In genomic region chr15:79950250-79951025, GRCm38 (mm10) we compare ENCODE assay signal across 7 mouse cellular contexts. TPM values are rescaled to one million over a fixed set of nuclear protein-coding genes. Genes with fewer than 3 reads are reported as not detected.
DNase-seq lines count a peak whose midpoint lies in the region; TF ChIP-seq lines count a peak whose summit lies in the region.

No protein-coding gene starts in this region.

- peak; percentile 39 to 75 (median 71); a peak in 5 of 6 replicates for TF ChIP-seq CTCF in MEL (IDR thresholded peaks at IDR 0.05 in 2 of 3, conservative IDR thresholded peaks at IDR 0.05 in 1 of 3; ENCODE audit: control insufficient read depth in 1 of 3, insufficient read depth in 1 of 3, low read depth in 2 of 3, low read length in 3 of 3, poor library complexity in 1 of 3, severe bottlenecking in 1 of 3)
- peak; percentile 64; the same call in 1 of the 2 replicates for TF ChIP-seq CTCF in bone marrow, adult 2 months (IDR thresholded peaks at IDR 0.05; ENCODE audit: control insufficient read depth, insufficient read depth, low read length)
- peak; percentile 72; the same call in 1 of the 2 replicates for TF ChIP-seq CTCF in spleen, adult 2 months (IDR thresholded peaks at IDR 0.05; ENCODE audit: extremely low read depth, insufficient read depth, insufficient read length, insufficient replicate concordance)

- peak overlapping the region; percentile 43 for H3K9ac ChIP-seq in MEL (ENCODE audit: control insufficient read depth, low read depth, low read length, poor library complexity, severe bottlenecking)

- peak; percentile 64 for DNase-seq in MEL (ENCODE audit: low read depth, low spot score)
- peak; percentile 78 for DNase-seq in forebrain, embryonic 10.5 days (ENCODE audit: extremely low spot score, low spot score)
- peak; percentile 74 for DNase-seq in heart, postnatal 4 days
- peak; percentile 48 for DNase-seq in left cerebral cortex, postnatal 4 days
- peak; percentile 90 for DNase-seq in mesoderm, embryonic 11.5 days (ENCODE audit: low read depth, low spot score)
- peak in 1 of 2 experiments; percentile 72 for DNase-seq in spleen, adult 2 months (ENCODE audit: low read depth in 1 of 2, low spot score in 2 of 2)

- TF ChIP-seq RAD21 in MEL (IDR thresholded peaks at IDR 0.05; ENCODE audit: low read depth, low read length) = peak; percentile 51

- intact Hi-C loops in left cerebral cortex, postnatal 4 days (cut with DNase I) = no loop called here

- 6% methylated on average over 24 of the region's 24 CpGs for WGBS in bone marrow, adult 2 months
- 4% methylated on average over 24 of the region's 24 CpGs for WGBS in forebrain, embryonic 10.5 days
- WGBS in spleen, adult 2 months = 5% methylated on average over 24 of the region's 24 CpGs

- no peaks in the 10 kb centered on the region for H3K36me3 ChIP-seq in MEL (ENCODE audit: control insufficient read depth in 1 of 2, insufficient read depth in 2 of 2, low read length in 2 of 2)
- no peaks in the 10 kb centered on the region for H3K36me3 ChIP-seq in forebrain, embryonic 10.5 days (replicated peaks)
- H3K36me3 ChIP-seq in spleen, adult 2 months (ENCODE audit: control insufficient read depth, insufficient read depth, low read length) = no peaks in the 10 kb centered on the region

- H3K79me2 ChIP-seq in MEL (ENCODE audit: control insufficient read depth, insufficient read depth, low read length, poor library complexity) = no peaks in the 10 kb centered on the region

- no peak for TF ChIP-seq EP300 in MEL (IDR thresholded peaks at IDR 0.05; ENCODE audit: low read depth in 1 of 2, low read length in 2 of 2)

- peak overlapping the region in 1 of 2 experiments; percentile 36; a peak in 2 of 4 replicates for H3K4me3 ChIP-seq in MEL (ENCODE audit: control insufficient read depth in 1 of 2, insufficient read depth in 1 of 2, low read depth in 2 of 2, low read length in 2 of 2)
- H3K4me3 ChIP-seq in bone marrow, adult 2 months (replicated peaks; ENCODE audit: control insufficient read depth, low read depth, low read length) = no peak overlapping the region
- H3K4me3 ChIP-seq in forebrain, embryonic 10.5 days = peak overlapping the region; percentile 46
- peak overlapping the region; percentile 45 for H3K4me3 ChIP-seq in spleen, adult 2 months (ENCODE audit: extremely low read depth, insufficient read depth, insufficient read length)

- H3K27ac ChIP-seq in MEL (ENCODE audit: control insufficient read depth, low read depth, low read length) = no peak overlapping the region
- no peak overlapping the region; the same call in 1 of the 2 replicates for H3K27ac ChIP-seq in bone marrow, adult 2 months (ENCODE audit: control insufficient read depth, insufficient read depth, low read depth, low read length, poor library complexity)
- peak overlapping the region; percentile 82 for H3K27ac ChIP-seq in forebrain, embryonic 10.5 days
- peak overlapping the region; percentile 44 for H3K27ac ChIP-seq in spleen, adult 2 months (ENCODE audit: insufficient read depth, low read length)

- no peaks in the 10 kb centered on the region for H3K9me3 ChIP-seq in MEL (replicated peaks; ENCODE audit: insufficient read depth, low read length)
- no peaks in the 10 kb centered on the region for H3K9me3 ChIP-seq in forebrain, embryonic 10.5 days

- TF ChIP-seq POLR2A in MEL (IDR thresholded peaks at IDR 0.05; ENCODE audit: control insufficient read depth in 1 of 2, insufficient read depth in 1 of 2, low read depth in 1 of 2, low read length in 2 of 2, poor library complexity in 1 of 2) = no peak
- no peak for TF ChIP-seq POLR2A in bone marrow, adult 2 months (IDR thresholded peaks at IDR 0.05; ENCODE audit: borderline replicate concordance, control insufficient read depth, low read depth, low read length)
- no peak for TF ChIP-seq POLR2A in spleen, adult 2 months (IDR thresholded peaks at IDR 0.05; ENCODE audit: low read depth, low read length)

- H3K27me3 ChIP-seq in MEL (ENCODE audit: control insufficient read depth in 1 of 2, insufficient read depth in 2 of 2, low read length in 2 of 2) = no peaks in the 10 kb centered on the region
- H3K27me3 ChIP-seq in forebrain, embryonic 10.5 days (ENCODE audit: poor library complexity, severe bottlenecking) = 0 out of 2 replicates have a peak, but pooled peaks cover 18% of the 10 kb centered on the region
- H3K27me3 ChIP-seq in spleen, adult 2 months (ENCODE audit: control insufficient read depth, insufficient read depth, low read length) = no peaks in the 10 kb centered on the region

- no peaks in the 10 kb centered on the region for H3K4me1 ChIP-seq in MEL (ENCODE audit: control insufficient read depth in 1 of 2, insufficient read depth in 2 of 2, low read length in 2 of 2)
- H3K4me1 ChIP-seq in bone marrow, adult 2 months (ENCODE audit: control insufficient read depth, insufficient read depth, low read length) = no peaks in the 10 kb centered on the region
- peaks cover 51% of the 10 kb centered on the region for H3K4me1 ChIP-seq in forebrain, embryonic 10.5 days
- H3K4me1 ChIP-seq in spleen, adult 2 months (ENCODE audit: control insufficient read depth, insufficient read depth, insufficient read length) = peaks cover 9% of the 10 kb centered on the region; the same call in 1 of the 2 replicates

TF ChIP-seq in MEL, 35 proteins besides CTCF, POLR2A, EP300 and RAD21:
- TF ChIP-seq E2F4 (IDR thresholded peaks at IDR 0.05; ENCODE audit: borderline replicate concordance, low read depth, low read length) (no peak), SMC3 (IDR thresholded peaks at IDR 0.05; ENCODE audit: low read depth, low read length) (peak; percentile 76), ZC3H11A (IDR thresholded peaks at IDR 0.05; ENCODE audit: low read depth, low read length) (peak; percentile 54; the same call in 1 of the 2 replicates), ELF1 (IDR thresholded peaks at IDR 0.05; ENCODE audit: low read depth, low read length) (0 out of 2 replicates have a peak, but pooled peaks have one; percentile 21), MXI1 (IDR thresholded peaks at IDR 0.05; ENCODE audit: low read depth, low read length) (0 out of 2 replicates have a peak, but pooled peaks have one; percentile 24)
TF ChIP-seq in MEL: peak in this region for 4.

RNA-seq across cellular contexts. Expression of gene Cbx7, which starts 20.5 kb away (rescaled TPM):
- total RNA-seq in MEL (2012; rRNA removed) = 2.9 and 3.7 TPM in 2 replicates
- 10 to 100 TPM in 1 of 2 experiments, not detected in 1; 11.1 TPM for polyA plus RNA-seq in MEL (2012; ENCODE audit: insufficient read depth in 1 of 2, insufficient read length in 2 of 2, low read depth in 1 of 2, low replicate concordance in 2 of 2, missing spikeins in 1 of 2)
- 16.8 and 22.5 TPM in 2 replicates for polyA plus RNA-seq in bone marrow, adult 2 months (2011; ENCODE audit: insufficient read depth, insufficient read length, low replicate concordance, missing spikeins)
- 2.8 and 3.9 TPM in 2 replicates for polyA plus RNA-seq in forebrain, embryonic 10.5 days (2016; fragmentation: Nextera tagmentation; extraction: Ambion mirVana)
- total RNA-seq in heart, postnatal 4 days (2021) = 1 to 10 TPM; 1.7 to 2.0 TPM
- total RNA-seq in left cerebral cortex, postnatal 4 days (2021) = 1 to 10 TPM; 5.6 to 6.8 TPM
- polyA plus RNA-seq in spleen, adult 2 months (2012; rRNA removed) = 82.9 and 95.8 TPM in 2 replicates

RNA-seq across cellular contexts. Expression of gene Apobec3, which starts 59.0 kb away (rescaled TPM):
- total RNA-seq in MEL (2012; rRNA removed) = 17.2 and 22.2 TPM in 2 replicates
- polyA plus RNA-seq in MEL (2012; ENCODE audit: insufficient read depth in 1 of 2, insufficient read length in 2 of 2, low read depth in 1 of 2, low replicate concordance in 2 of 2, missing spikeins in 1 of 2) = 10 to 100 TPM in 1 of 2 experiments, not detected in 1; 38.6 TPM
- polyA plus RNA-seq in bone marrow, adult 2 months (2011; ENCODE audit: insufficient read depth, insufficient read length, low replicate concordance, missing spikeins) = 104 and 140 TPM in 2 replicates
- polyA plus RNA-seq in forebrain, embryonic 10.5 days (2016; fragmentation: Nextera tagmentation; extraction: Ambion mirVana) = 9.2 and 11.0 TPM in 2 replicates
- 10 to 100 TPM in 1 of 2 experiments, 1 to 10 TPM in 1; 8.7 to 10.1 TPM for total RNA-seq in heart, postnatal 4 days (2021)
- total RNA-seq in left cerebral cortex, postnatal 4 days (2021) = 1 to 10 TPM; 4.7 to 6.0 TPM
- 99.9 and 104 TPM in 2 replicates for polyA plus RNA-seq in spleen, adult 2 months (2012; rRNA removed)

Comparison
In these comparisons a context has a peak if more than half of its experiments do, and no peak if none do; other contexts are left out.
1. H3K27ac ChIP-seq: peak in forebrain, embryonic 10.5 days (single experiment) and spleen, adult 2 months (single experiment); none in MEL (single experiment) and bone marrow, adult 2 months (single experiment).
2. Peak in every context shown above with its lines, with median percentiles within 50 percentile points of each other: CTCF ChIP-seq.